Mouse (Mus musculus): ENCODE measurements at regions not wholly inside any gene's neighbourhood (a gene's known extent, or its start where the extent isn't known, plus 50 kb on each side); places are given as distances from the start of the nearest gene placed in this dataset.

DNA sequence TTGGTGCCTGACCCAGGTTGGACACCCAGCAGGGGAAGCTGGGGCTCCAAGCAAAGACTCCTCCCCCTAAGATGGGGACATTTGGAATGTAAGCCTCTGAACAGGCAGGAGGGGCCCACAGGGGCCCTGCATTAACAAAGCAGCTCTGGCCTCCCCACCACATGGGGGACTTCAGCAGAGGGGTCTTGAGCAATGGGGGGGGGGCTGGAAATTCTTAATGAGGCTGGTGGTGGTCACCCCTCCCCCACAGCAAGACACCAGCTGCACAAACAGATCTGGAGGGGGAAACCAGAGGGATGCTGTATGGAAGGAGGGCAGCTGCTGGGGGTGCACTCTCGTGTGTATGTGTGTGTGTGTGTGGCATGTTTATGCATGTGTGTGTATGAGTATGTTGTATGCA lies 55.2 kb upstream of the Gm26897 start:
- TF ChIP-seq CTCF (conservative IDR thresholded peaks at IDR 0.05; ENCODE audit: low read length) = no peak
- no peak for TF ChIP-seq POU5F1 (IDR thresholded peaks at IDR 0.05; ENCODE audit: borderline replicate concordance, low read length)
- no peak for TF ChIP-seq NANOG (IDR thresholded peaks at IDR 0.05; ENCODE audit: borderline replicate concordance, low read length)
